Mouse (Mus musculus) MEL (cell line): ENCODE measurements around the gene Romo1. TPM values are rescaled to one million over a fixed set of nuclear protein-coding genes. Genes with fewer than 3 reads are reported as not detected.

Source experiments
- DNase-seq: peaks from one replicate; pipeline ENCODE4 v3.0.0; 2011; ENCODE audit warnings: low read depth, low spot score
- H3K27ac ChIP-seq: 2 replicates; pipeline ENCODE4 v1.5.1; 2012; ENCODE audit warnings: low read depth, mild to moderate bottlenecking, control low read depth, low read length, moderate library complexity; ENCODE audit not compliant: control insufficient read depth
- H3K27me3 ChIP-seq, 2 experiments: fragments of 150-350 bp in 1 of 2; sonication (generic) in 1 of 2; 2 replicates each; pipeline ENCODE4 v1.6.1; 2012; ENCODE audit warnings: low read length in 2 of 2, mild to moderate bottlenecking in 2 of 2, improper control_type of control experiment in 1 of 2, moderate library complexity in 1 of 2; ENCODE audit not compliant: insufficient read depth in 2 of 2, control insufficient read depth in 1 of 2
- H3K36me3 ChIP-seq, 2 experiments: 2 replicates each; pipeline ENCODE4 v1.6.1; 2012 to 2014; ENCODE audit warnings: low read length in 2 of 2, improper control_type of control experiment in 1 of 2, inconsistent platforms in 1 of 2, mild to moderate bottlenecking in 1 of 2; ENCODE audit not compliant: insufficient read depth in 2 of 2, control insufficient read depth in 1 of 2
- H3K4me1 ChIP-seq, 2 experiments: fragments of 150-350 bp in 1 of 2; sonication (generic) in 1 of 2; 2 replicates each; pipeline ENCODE4 v1.6.1; 2012; ENCODE audit warnings: low read length in 2 of 2, improper control_type of control experiment in 1 of 2, mild to moderate bottlenecking in 1 of 2; ENCODE audit not compliant: insufficient read depth in 2 of 2, control insufficient read depth in 1 of 2
- H3K4me3 ChIP-seq, 2 experiments: fragments of 150-350 bp in 1 of 2; sonication (generic) in 1 of 2; 2 replicates each; pipeline ENCODE4 v1.5.1; 2012; ENCODE audit warnings: low read depth in 2 of 2, low read length in 2 of 2, mild to moderate bottlenecking in 2 of 2, moderate library complexity in 2 of 2, control low read depth in 1 of 2, improper control_type of control experiment in 1 of 2; ENCODE audit not compliant: control insufficient read depth in 1 of 2, insufficient read depth in 1 of 2
- H3K79me2 ChIP-seq: 2 replicates; pipeline ENCODE4 v1.6.1; 2012; ENCODE audit warnings: mild to moderate bottlenecking, low read length, moderate library complexity; ENCODE audit not compliant: control insufficient read depth, poor library complexity, insufficient read depth
- H3K9ac ChIP-seq: 2 replicates; pipeline ENCODE4 v1.6.1; 2012; ENCODE audit warnings: low read depth, mild to moderate bottlenecking, control low read depth, low read length, moderate library complexity; ENCODE audit not compliant: control insufficient read depth, poor library complexity, severe bottlenecking
- H3K9me3 ChIP-seq: fragments of 150-350 bp; sonication (generic); replicated peaks from 2 replicates; pipeline ENCODE4 v1.6.1; 2012; ENCODE audit warnings: mild to moderate bottlenecking, low read length, improper control_type of control experiment, moderate library complexity; ENCODE audit not compliant: insufficient read depth
- CHD2 ChIP-seq: IDR thresholded peaks from 2 replicates; pipeline ENCODE4 v1.6.1; 2011; ENCODE audit warnings: low read length, improper control_type of control experiment
- CTCF ChIP-seq, 3 experiments: IDR thresholded peaks in 2 of 3; conservative IDR thresholded peaks in 1 of 3; 2 replicates each; pipeline ENCODE4 v1.5.1; 2011 to 2012; ENCODE audit warnings: low read length in 3 of 3, low read depth in 2 of 3, mild to moderate bottlenecking in 2 of 3, improper control_type of control experiment in 1 of 3, inconsistent platforms in 1 of 3, mixed read lengths in 1 of 3, moderate library complexity in 1 of 3; ENCODE audit not compliant: control insufficient read depth in 1 of 3, insufficient read depth in 1 of 3, poor library complexity in 1 of 3, severe bottlenecking in 1 of 3
- ELF1 ChIP-seq: IDR thresholded peaks from 2 replicates; pipeline ENCODE4 v1.6.1; 2014; ENCODE audit warnings: low read depth, mild to moderate bottlenecking, inconsistent platforms, low read length, improper control_type of control experiment, moderate library complexity
- ETS1 ChIP-seq: IDR thresholded peaks from 2 replicates; pipeline ENCODE4 v1.6.1; 2012; ENCODE audit warnings: low read depth, mild to moderate bottlenecking, inconsistent platforms, low read length, improper control_type of control experiment, moderate library complexity
- GABPA ChIP-seq: IDR thresholded peaks from 2 replicates; pipeline ENCODE4 v1.6.1; 2012; ENCODE audit warnings: low read depth, mild to moderate bottlenecking, inconsistent platforms, low read length, improper control_type of control experiment, moderate library complexity
- GATA1 ChIP-seq: IDR thresholded peaks from 2 replicates; pipeline ENCODE4 v1.6.1; 2011; ENCODE audit warnings: low read depth, low read length, improper control_type of control experiment
- MEF2A ChIP-seq: IDR thresholded peaks from 2 replicates; pipeline ENCODE4 v1.6.1; 2014; ENCODE audit warnings: low read depth, mild to moderate bottlenecking, inconsistent platforms, low read length, improper control_type of control experiment; ENCODE audit not compliant: poor library complexity, insufficient replicate concordance, severe bottlenecking; ENCODE audit errors: extremely low read depth
- MYB ChIP-seq: IDR thresholded peaks from 2 replicates; pipeline ENCODE4 v1.6.1; 2011; ENCODE audit warnings: mild to moderate bottlenecking, low read depth, low read length, improper control_type of control experiment
- MYC ChIP-seq: IDR thresholded peaks from 2 replicates; pipeline ENCODE4 v1.6.1; 2011; ENCODE audit warnings: low read depth, mild to moderate bottlenecking, low read length, improper control_type of control experiment, moderate library complexity
- POLR2AphosphoS5 ChIP-seq: IDR thresholded peaks from 2 replicates; pipeline ENCODE4 v1.6.1; 2012; ENCODE audit warnings: low read depth, borderline replicate concordance, mild to moderate bottlenecking, inconsistent platforms, low read length, moderate library complexity, mixed read lengths
- RAD21 ChIP-seq: IDR thresholded peaks from 2 replicates; pipeline ENCODE4 v1.6.1; 2011; ENCODE audit warnings: mild to moderate bottlenecking, low read depth, low read length, improper control_type of control experiment
- SMC3 ChIP-seq: IDR thresholded peaks from 2 replicates; pipeline ENCODE4 v1.6.1; 2011; ENCODE audit warnings: low read depth, low read length, improper control_type of control experiment
- TAL1 ChIP-seq: IDR thresholded peaks from 2 replicates; pipeline ENCODE4 v1.6.1; 2012; ENCODE audit warnings: mild to moderate bottlenecking, inconsistent platforms, low read length, moderate library complexity, mixed read lengths
- UBTF ChIP-seq: IDR thresholded peaks from 2 replicates; pipeline ENCODE4 v1.6.1; 2012; ENCODE audit warnings: low read depth, mild to moderate bottlenecking, inconsistent platforms, low read length, improper control_type of control experiment, moderate library complexity, borderline replicate concordance; ENCODE audit not compliant: insufficient read depth
- ZC3H11A ChIP-seq: IDR thresholded peaks from 2 replicates; pipeline ENCODE4 v1.6.1; 2012; ENCODE audit warnings: low read depth, mild to moderate bottlenecking, inconsistent platforms, low read length, improper control_type of control experiment
- ZNF384 ChIP-seq: IDR thresholded peaks from 2 replicates; pipeline ENCODE4 v1.6.1; 2012; ENCODE audit warnings: low read depth, mild to moderate bottlenecking, inconsistent platforms, low read length, improper control_type of control experiment
- polyA plus RNA-seq, 2 experiments: library from polyadenylated mRNA; stranded (reverse) in 1 of 2; unstranded in 1 of 2; fragments of >175 nt in 1 of 2; fragments of >200 nt in 1 of 2; gene quantifications; 2 replicates each; pipeline versions ENCODE4 v1.2.1 to v1.2.4; 2012; ENCODE audit warnings: low replicate concordance in 2 of 2, low read depth in 1 of 2; ENCODE audit not compliant: insufficient read length in 2 of 2, insufficient read depth in 1 of 2, missing spikeins in 1 of 2
- total RNA-seq: library from RNA; depleted of rRNA; stranded (reverse); fragments of 300-350 nt; gene quantifications from 2 replicates; pipeline ENCODE4 v1.2.3, GENCODE M21; 2012

Romo1 gene
- total and polyA plus RNA-seq, 3 experiments: 392 to 554 TPM; not detected in 1

GRCm38 (mm10) chr2:156135695-156136094 lies 8.1 kb upstream of the Romo1 start:
- peak; percentile 32 for DNase-seq
- peaks cover 0 to 4% of the 10 kb centered on the region in 2 experiments; a peak in 2 of 4 replicates for H3K36me3 ChIP-seq
- H3K9ac ChIP-seq: no peak overlapping the region
- TF ChIP-seq ZNF384 (no peak), POLR2AphosphoS5 (no peak), SMC3 (peak; percentile 37; the same call in 1 of the 2 replicates), ZC3H11A (0 out of 2 replicates have a peak, but pooled peaks have one; percentile 5), RAD21 (peak; percentile 50), CHD2 (no peak), GABPA (no peak), CTCF (IDR thresholded peaks at IDR 0.05 in 2 of 3, conservative IDR thresholded peaks at IDR 0.05 in 1 of 3; ENCODE audit: control insufficient read depth in 1 of 3, insufficient read depth in 1 of 3, low read depth in 2 of 3, low read length in 3 of 3, poor library complexity in 1 of 3, severe bottlenecking in 1 of 3) (peak; percentile 12 to 50 (median 46); a peak in 5 of 6 replicates)
- TF ChIP-seq, all 39 proteins: peak for 4
- Histone ChIP-seq H3K4me1 (no peaks in the 10 kb centered on the region), H3K27ac (no peak overlapping the region), H3K27me3 (no peaks in the 10 kb centered on the region), H3K4me3 (no peak overlapping the region), H3K9me3 (no peaks in the 10 kb centered on the region), H3K79me2 (no peaks in the 10 kb centered on the region)

GRCm38 (mm10) chr2:156142820-156143219 lies 1.0 kb upstream of the Romo1 start:
- no peaks in the 10 kb centered on the region for H3K9me3 ChIP-seq
- TF ChIP-seq ELF1 (no peak), MYC (peak; percentile 54; the same call in 1 of the 2 replicates), MYB (no peak), CTCF (IDR thresholded peaks at IDR 0.05 in 2 of 3, conservative IDR thresholded peaks at IDR 0.05 in 1 of 3; ENCODE audit: control insufficient read depth in 1 of 3, insufficient read depth in 1 of 3, low read depth in 2 of 3, low read length in 3 of 3, poor library complexity in 1 of 3, severe bottlenecking in 1 of 3) (peak in 1 of 3 experiments; percentile 37; a peak in 2 of 6 replicates), UBTF (no peak), RAD21 (peak; percentile 5; the same call in 1 of the 2 replicates), MEF2A (no peak), TAL1 (no peak), SMC3 (peak; percentile 27), GATA1 (no peak), ETS1 (no peak), GABPA (no peak)
- H3K4me3 ChIP-seq: peak overlapping the region; percentile 69 to 78; a peak in 3 of 4 replicates
- H3K4me1 ChIP-seq: peaks cover 0 to 2% of the 10 kb centered on the region in 2 experiments; a peak in 1 of 4 replicates
- H3K79me2 ChIP-seq: peaks cover 16% of the 10 kb centered on the region
- peak overlapping the region; percentile 70 for H3K9ac ChIP-seq
- no peak for DNase-seq
- H3K36me3 ChIP-seq: peaks cover 6 to 17% of the 10 kb centered on the region in 2 experiments
- H3K27ac ChIP-seq: no peak overlapping the region
- H3K27me3 ChIP-seq: no peaks in the 10 kb centered on the region
